Mouse (Mus musculus) left cerebral cortex, postnatal 10 days (tissue): ENCODE measurements around the gene Gm20696. TPM values are rescaled to one million over a fixed set of nuclear protein-coding genes. Genes with fewer than 3 reads are reported as not detected.
A peak's percentile ranks its signal among the peaks of the same experiment; 100 is the strongest.

Experiments used
- DNase-seq, 2 experiments: peaks; one replicate each; pipeline ENCODE4 v3.0.0; 2021 to 2022; ENCODE audit warnings: low spot score in 2 of 2, mixed read lengths in 1 of 2; ENCODE audit errors: extremely low spot score in 1 of 2
- intact Hi-C: fragments of 180-260 bp; cut with DNase I; formaldehyde crosslinking; loops from one replicate; pipeline ENCODE4 v1.15.1; 2025
- total RNA-seq, 2 experiments: library from RNA; stranded (reverse); gene quantifications; 2 replicates each; pipeline ENCODE4 v1.2.3; 2021

Gene Gm20696
- total RNA-seq, 2 experiments from 2014 or later, result 7.0 to 7.9 TPM

GRCm38 (mm10) chr6:99484197-99484725 is 182.3 kb downstream of the Gm20696 start:
- intact Hi-C loops, result no loop called here
- DNase-seq, result no peak

GRCm38 (mm10) chr6:99483556-99483955 is 183.0 kb downstream of the Gm20696 start:
- intact Hi-C loops, result no loop called here
- no peak for DNase-seq

DNA sequence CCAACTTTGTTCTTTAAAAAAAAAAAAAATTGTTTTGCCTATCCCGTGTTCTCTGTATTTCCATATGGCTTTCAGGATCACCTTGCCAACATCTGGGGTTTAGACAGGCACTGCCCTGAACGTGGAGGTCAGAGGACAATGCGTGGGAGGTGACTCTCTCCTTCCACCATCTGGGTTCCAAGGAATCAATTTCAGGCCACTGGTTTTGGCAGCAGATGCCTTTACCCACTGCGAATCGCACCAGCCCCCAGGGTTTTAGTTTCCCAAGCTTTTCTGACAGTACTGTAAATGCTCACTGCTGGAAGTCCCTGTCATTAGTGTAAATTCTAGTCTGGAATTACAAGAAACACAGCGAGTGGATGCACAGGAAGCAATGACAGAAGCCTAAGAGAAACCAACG is 185.0 kb downstream of the Gm20696 start:
- DNase-seq, result no peak
- intact Hi-C loops, result no loop called here

DNA sequence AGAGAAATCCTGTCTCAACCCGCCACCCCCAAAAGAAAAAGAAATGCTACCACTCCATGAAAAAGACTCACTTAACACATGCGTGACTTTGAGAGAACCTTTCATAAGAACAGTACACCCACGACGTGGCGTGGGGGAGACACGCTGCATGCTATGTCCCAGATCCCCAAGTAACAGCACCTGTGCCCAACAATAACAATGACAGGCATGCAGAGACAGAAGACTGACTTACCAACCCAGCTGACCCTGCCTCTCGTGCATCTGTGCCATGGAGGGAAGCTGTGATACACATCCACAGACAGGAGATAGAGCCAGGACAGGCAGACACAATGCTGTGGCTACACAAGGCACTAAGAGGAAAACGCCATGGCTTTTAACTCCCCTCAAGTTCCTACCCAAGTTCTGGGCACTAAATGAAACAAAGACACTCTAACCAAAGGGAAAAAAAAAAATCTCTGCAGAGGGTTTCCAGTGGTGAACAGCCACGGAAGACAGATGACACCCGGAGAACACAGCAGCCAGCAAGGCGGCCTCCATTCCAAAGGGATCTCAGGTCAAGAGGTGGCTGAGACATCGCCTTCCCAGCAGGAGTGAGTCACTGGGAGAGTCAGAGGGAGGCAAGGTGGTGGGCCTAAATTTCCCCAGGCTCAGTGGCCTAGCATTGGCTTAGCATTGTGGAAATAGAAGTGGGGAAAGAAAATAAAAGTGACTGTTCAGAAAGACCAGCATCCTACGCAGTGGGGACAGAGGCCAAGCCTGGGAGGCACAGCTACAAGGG is 187.5 kb downstream of the Gm20696 start:
- DNase-seq, result no peak
- intact Hi-C loops, result no loop called here

DNA sequence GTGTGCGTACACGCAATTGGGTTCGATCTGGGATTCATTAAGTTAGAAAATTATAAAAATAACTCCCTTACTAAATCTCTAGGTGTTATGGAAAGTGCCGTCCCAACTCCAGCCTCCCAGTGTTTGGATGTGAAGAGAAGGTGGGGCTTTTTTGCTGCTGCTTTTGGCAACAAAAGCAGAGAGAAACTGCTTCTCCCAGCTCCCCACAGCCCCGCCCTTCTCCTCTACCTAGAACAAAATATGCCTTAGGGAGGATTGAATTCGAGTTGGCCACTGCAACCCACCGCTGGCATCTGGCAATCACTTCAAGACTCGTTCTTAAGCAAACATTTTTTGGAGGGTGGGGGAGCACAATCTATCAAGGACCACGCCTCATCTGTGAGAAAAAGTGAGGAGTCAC is 191.6 kb downstream of the Gm20696 start:
- peak in 1 of 2 experiments; percentile 46 for DNase-seq
- intact Hi-C loops, result no loop called here

GRCm38 (mm10) chr6:99470906-99471305 is 195.7 kb downstream of the Gm20696 start:
- no peak for DNase-seq
- intact Hi-C loops, result no loop called here

- DNase-seq, result no peak
- intact Hi-C loops, result no loop called here
Observed at GRCm38 (mm10) chr6:99469134-99469834, 197.3 kb downstream of the Gm20696 start.

DNA sequence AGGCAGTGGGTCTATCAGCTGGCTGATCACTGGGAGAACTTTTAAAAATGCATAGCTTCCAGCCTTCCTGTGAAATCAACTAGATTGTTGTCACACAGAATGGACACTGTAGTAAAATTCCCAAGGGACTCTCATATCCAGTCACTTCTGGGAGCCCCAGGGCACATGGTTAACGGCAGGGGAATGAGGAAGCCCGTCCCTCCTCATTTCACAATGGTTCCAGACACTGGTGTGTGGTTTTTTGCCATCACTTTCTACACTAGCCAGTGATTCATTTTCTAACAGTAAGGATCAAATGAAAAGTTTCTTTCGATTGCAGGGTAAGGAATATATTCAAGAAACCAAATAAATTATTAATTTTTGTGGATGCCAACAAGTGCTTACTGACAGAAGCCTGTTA is 198.8 kb downstream of the Gm20696 start:
- no peak for DNase-seq
- intact Hi-C loops, result no loop called here

- no peak for DNase-seq
- intact Hi-C loops, result no loop called here
Observed at GRCm38 (mm10) chr6:99467109-99467508, 199.5 kb downstream of the Gm20696 start.

- intact Hi-C loops, result no loop called here
- DNase-seq, result no peak
Observed at GRCm38 (mm10) chr6:99466354-99466753, 200.2 kb downstream of the Gm20696 start.

DNA sequence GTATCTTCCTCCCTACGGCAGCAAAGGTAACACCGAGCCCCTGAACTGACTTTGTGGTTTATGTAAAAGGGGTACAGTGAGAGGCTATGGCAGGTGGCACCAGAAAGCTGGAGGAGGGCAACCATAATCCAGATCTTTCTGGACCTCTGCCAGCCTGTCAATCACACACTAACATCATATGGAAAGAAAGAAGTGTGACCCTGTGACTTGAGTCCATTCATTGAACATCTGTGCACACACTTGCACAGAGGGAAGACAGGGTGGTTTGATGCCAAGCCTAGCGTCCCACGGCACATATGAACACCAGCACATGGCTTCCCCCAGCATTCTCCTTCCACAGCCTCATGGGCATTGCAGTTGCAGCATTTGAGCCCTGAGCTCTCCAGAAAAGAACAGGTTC is 202.1 kb downstream of the Gm20696 start:
- intact Hi-C loops, result no loop called here
- DNase-seq, result no peak

DNA sequence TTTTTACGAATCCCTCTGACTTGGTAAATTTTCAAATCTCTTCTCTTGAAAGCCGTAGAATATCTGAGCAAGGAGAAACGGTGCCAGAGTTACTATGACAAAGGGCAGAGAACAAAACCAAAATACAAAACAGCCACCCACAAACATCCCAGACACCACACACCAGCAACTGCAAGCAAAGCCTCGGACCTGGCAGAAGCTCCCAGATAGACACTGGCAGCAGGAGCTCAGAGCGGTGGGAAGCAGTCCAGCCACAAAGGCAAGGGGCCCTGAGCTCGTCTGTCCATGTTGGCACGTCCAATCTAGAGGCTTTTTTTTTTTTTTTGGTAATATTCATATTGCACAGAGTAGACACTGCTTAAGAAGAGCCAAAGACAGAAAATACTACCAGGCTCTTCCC is 202.7 kb downstream of the Gm20696 start:
- intact Hi-C loops, result no loop called here
- no peak for DNase-seq

DNA sequence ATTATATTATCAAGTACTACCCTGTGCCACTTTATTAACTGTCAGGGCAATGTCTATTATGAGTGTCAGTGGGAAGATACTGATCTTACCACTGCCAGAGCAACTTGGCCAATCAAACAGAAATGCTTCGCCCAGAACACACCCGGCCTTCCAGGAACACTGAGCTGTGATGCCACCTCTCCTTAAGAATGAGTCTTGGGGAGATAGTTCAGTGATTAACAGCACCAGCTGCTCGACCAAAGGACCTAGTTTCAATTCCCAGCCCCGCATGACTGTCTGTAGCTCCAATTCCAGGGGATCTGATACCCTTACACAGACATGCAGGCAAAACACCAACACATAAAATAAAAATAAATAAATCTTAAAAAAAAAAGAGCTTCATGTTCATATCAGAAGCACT is 207.8 kb downstream of the Gm20696 start:
- intact Hi-C loops, result no loop called here
- no peak for DNase-seq

DNA sequence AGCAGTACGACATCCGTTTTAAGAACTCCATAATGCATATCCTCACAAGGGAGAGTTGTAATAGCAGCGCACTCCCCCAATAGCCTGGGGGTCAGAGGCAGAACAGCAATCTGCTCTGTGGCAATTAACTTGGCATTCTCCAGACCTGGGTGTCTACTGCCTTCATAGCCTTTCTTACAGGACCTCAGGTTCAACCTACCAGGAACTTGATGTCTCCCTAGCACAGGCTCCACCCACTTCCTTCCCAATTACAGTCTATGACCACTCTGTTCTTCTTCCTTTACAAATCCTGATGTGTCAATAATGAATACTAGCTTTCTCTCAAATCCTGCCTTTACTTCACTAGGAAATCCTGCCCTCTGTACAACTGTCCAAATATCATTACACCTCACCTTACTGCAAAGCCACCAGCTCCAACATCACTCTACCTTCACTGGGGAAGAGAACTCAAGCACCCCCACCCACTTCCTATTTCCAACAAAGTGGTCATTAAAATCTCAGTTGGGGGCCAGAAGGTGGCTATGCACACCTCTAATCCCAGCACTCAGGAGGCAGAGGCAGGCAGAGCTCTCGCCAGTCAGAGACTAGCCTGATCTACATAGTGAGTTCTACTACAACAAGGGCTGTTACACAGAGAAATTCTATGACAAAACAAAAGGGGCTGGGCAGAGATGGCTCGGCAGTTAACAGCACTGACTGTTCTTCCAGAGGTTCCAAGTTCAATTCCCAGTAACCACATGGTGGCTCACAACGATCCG is 212.7 kb downstream of the Gm20696 start:
- intact Hi-C loops, result no loop called here

GRCm38 (mm10) chr6:99452638-99453185 is 213.9 kb downstream of the Gm20696 start:
- intact Hi-C loops, result no loop called here
- DNase-seq, result no peak

More for the DNA sequence above, 212.7 kb downstream of the Gm20696 start:
- DNase-seq, result no peak

DNA sequence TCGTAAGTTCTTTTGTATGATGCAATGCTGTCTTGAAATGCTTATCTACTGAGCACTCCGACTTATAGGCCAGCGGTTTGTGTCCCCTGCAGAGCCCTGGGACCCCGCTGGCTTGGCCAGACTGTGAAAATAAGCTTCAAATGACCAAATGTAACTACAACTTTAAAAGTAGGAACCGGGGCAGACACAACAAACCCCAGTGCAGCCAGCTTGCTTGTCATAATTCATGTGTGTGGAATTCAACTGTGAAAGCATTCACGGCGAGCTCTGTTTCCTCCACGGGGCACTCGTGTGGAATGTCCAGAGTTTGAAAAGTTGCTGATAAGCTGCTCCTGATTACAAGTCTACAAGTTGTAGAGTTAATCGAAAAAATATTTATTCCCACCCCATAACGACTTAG is 215.1 kb downstream of the Gm20696 start:
- intact Hi-C loops, result no loop called here
- DNase-seq, result peak in 1 of 2 experiments; percentile 50

- DNase-seq, result no peak
Observed at GRCm38 (mm10) chr6:99447447-99447846, 219.2 kb downstream of the Gm20696 start.

DNA sequence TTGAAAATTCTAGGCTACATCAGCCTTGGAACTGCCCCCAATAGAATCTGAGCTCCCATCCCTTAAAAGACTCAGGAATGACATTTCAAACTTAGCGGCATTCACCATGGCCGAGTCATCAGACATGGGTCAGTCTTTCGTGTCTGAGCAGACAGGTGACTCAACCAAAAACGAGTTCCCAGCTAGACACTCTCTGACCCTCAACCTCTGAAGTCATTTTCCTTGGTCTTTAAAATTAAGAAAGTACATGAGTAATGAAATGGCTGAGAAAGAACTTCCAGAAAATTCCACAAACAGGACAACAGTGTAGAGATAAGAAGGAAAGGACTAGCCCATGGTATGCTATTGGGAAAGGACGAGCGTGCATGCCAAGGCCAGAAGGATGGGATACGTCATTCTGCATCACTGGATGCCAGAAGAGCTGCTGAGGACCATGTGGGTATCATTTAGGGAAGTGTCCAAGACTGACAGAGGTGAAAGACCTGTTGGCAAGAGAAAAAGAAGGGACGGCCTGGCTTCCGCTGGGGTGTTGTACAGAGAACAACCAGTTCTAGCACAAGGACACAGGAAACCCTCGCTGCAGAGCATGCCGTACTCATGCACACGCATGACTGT is 219.7 kb downstream of the Gm20696 start:
- intact Hi-C loops, result no loop called here
- no peak for DNase-seq

More at GRCm38 (mm10) chr6:99447447-99447846, 219.2 kb downstream of the Gm20696 start:
- intact Hi-C loops, result no loop called here

DNA sequence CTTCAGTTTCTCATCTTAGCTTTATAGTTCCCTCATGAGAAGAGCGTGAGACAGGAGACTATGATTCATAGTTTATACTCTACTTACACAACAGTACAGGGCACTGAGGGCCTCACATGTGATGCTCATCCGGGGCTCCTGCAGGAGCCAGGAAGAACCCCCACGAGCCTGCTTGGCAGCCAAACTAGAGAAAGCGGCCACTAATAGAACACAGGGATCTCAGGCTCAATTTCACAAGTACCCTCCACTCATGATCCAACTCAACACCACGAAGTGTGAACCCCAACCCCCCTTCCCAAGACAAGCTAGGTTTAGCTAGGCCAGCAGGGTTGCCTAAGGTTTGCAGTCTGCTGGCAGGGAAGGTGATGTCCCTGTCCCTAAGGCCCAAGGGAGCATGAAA is 223.1 kb downstream of the Gm20696 start:
- intact Hi-C loops, result no loop called here
- DNase-seq, result no peak
